Mouse (Mus musculus) CH12.LX (cell line): ENCODE results near the gene Ggt5.

Experiments
- BHLHE40 ChIP-seq: IDR thresholded peaks from 2 replicates; pipeline ENCODE4 v1.6.1; 2011; ENCODE audit warnings: mild to moderate bottlenecking, low read depth, low read length, improper control_type of control experiment
- CTCF ChIP-seq, 2 experiments: IDR thresholded peaks in 1 of 2; conservative IDR thresholded peaks in 1 of 2; 2 replicates each; pipeline ENCODE4 v1.5.1; 2011 to 2012; ENCODE audit warnings: low read depth in 2 of 2, low read length in 2 of 2, improper control_type of control experiment in 1 of 2, inconsistent platforms in 1 of 2, mild to moderate bottlenecking in 1 of 2, moderate library complexity in 1 of 2
- EP300 ChIP-seq: IDR thresholded peaks from 2 replicates; pipeline ENCODE4 v1.6.1; 2011; ENCODE audit warnings: low read length, improper control_type of control experiment
- MXI1 ChIP-seq: IDR thresholded peaks from 2 replicates; pipeline ENCODE4 v1.6.1; 2011; ENCODE audit warnings: mild to moderate bottlenecking, low read depth, low read length, improper control_type of control experiment
- PAX5 ChIP-seq: IDR thresholded peaks from 2 replicates; pipeline ENCODE4 v1.6.1; 2012; ENCODE audit warnings: low read length, inconsistent platforms, mixed read lengths
- POLR2A ChIP-seq: IDR thresholded peaks from 2 replicates; pipeline ENCODE4 v1.6.1; 2011; ENCODE audit warnings: low read depth, mild to moderate bottlenecking, improper control_type of control experiment, low read length
- TCF12 ChIP-seq: IDR thresholded peaks from 2 replicates; pipeline ENCODE4 v1.6.1; 2014; ENCODE audit warnings: low read depth, mild to moderate bottlenecking, inconsistent platforms, low read length, improper control_type of control experiment
- ZNF384 ChIP-seq: IDR thresholded peaks from 2 replicates; pipeline ENCODE4 v1.6.1; 2012; ENCODE audit warnings: low read depth, low read length, improper control_type of control experiment, inconsistent platforms

DNA sequence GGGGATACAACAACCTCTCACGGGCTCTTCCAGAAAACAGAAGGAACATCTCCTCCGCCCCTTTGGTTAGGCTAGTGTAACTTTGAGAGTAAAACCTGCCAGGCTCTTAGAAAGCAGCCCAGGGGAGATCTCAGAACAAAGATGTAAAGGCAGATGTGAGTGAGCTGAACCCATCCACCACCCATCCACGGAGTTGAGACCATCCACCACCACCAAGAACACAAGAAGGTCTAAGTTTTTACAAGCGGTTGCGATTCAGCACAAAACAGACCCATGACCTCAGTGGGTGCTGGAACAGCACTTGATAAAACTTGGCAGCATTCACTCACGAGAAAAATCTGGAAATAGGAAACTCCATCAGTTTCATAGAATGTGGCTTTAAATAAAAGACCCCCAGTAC lies 36.8 kb downstream of the Ggt5 start:
- TF ChIP-seq MXI1, result no peak
- no peak for TF ChIP-seq EP300
- TF ChIP-seq CTCF (conservative IDR thresholded peaks at IDR 0.05 in 1 of 2, IDR thresholded peaks at IDR 0.05 in 1 of 2; ENCODE audit: low read depth in 2 of 2, low read length in 2 of 2), result no peak
- no peak for TF ChIP-seq TCF12
- no peak for TF ChIP-seq ZNF384
- TF ChIP-seq POLR2A, result no peak
- TF ChIP-seq PAX5, result no peak
- TF ChIP-seq BHLHE40, result no peak
